Mouse (Mus musculus) cerebellum, adult 2 months (tissue): ENCODE data around the gene Dlg3. TPM values are rescaled to one million over a fixed set of nuclear protein-coding genes. Genes with fewer than 3 reads are reported as not detected.

Source experiments
- DNase-seq, 2 experiments: peaks; one replicate each; pipeline ENCODE4 v3.0.0; 2021
- H3K27ac ChIP-seq: fragments of 200-500 bp; 2 replicates; pipeline ENCODE4 v1.5.1; 2012; ENCODE audit warnings: low read length, control low read depth, inconsistent platforms; ENCODE audit not compliant: insufficient read depth
- H3K27me3 ChIP-seq: fragments of 200-500 bp; 2 replicates; pipeline ENCODE4 v1.6.1; 2012; ENCODE audit warnings: inconsistent platforms, mild to moderate bottlenecking, low read length, moderate library complexity; ENCODE audit not compliant: control insufficient read depth, insufficient read depth
- H3K4me1 ChIP-seq: fragments of 200-500 bp; 2 replicates; pipeline ENCODE4 v1.6.1; 2011; ENCODE audit warnings: low read length; ENCODE audit not compliant: control insufficient read depth, insufficient read depth
- H3K4me3 ChIP-seq: fragments of 200-500 bp; replicated peaks from 2 replicates; pipeline ENCODE3; 2011; ENCODE audit warnings: mild to moderate bottlenecking, low read depth, low read length, control low read depth; ENCODE audit not compliant: insufficient read depth
- CTCF ChIP-seq: fragments of 200-500 bp; IDR thresholded peaks from 2 replicates; pipeline ENCODE4 v1.5.1; 2011; ENCODE audit warnings: low read depth, mild to moderate bottlenecking, control low read depth, low read length, moderate library complexity, borderline replicate concordance; ENCODE audit not compliant: insufficient read depth
- POLR2A ChIP-seq: fragments of 200-500 bp; IDR thresholded peaks from 2 replicates; pipeline ENCODE4 v1.6.1; 2011; ENCODE audit warnings: low read length, control low read depth, borderline replicate concordance; ENCODE audit not compliant: insufficient read depth
- WGBS: fragments of 180-500 bp; shearing (Covaris S2); methylation state at CpG from one replicate; pipeline ENCODE4 v1.1.7; 2018; 5-methylcytosine and 5-hydroxymethylcytosine counted together
- polyA plus RNA-seq: library from polyadenylated mRNA; depleted of rRNA; stranded (reverse); fragments of >200 nt; gene quantifications from 2 replicates; pipeline ENCODE4 v1.2.3, GENCODE M21; 2012

The Dlg3 gene
- polyA plus RNA-seq, 1 experiment: 50.1 TPM

DNA sequence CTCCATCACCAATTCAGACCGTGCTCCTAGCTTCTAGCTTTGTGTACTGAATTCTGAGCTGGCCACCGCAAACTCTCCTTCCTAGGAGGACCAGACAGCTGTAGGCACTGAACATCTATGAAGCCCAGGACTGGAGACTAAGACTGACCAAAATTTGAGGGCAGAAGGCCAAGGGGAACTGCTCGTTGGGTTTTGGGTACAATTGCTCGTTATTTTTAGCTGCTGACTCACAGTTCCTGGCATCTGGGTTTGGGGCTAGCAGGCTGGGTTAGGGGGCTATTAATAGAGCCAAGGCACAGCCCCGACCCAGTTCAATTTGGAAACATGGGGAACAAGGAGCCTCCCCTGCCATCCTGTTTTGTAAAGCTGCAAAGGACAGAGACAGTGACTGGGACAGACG lies 26.7 kb upstream of the Dlg3 start:
- no peaks in the 10 kb centered on the region for H3K27me3 ChIP-seq
- peak in 1 of 2 experiments; percentile 5 for DNase-seq
- no peak overlapping the region for H3K4me3 ChIP-seq
- 41% methylated on average over 6 of the region's 6 CpGs for WGBS
- no peak overlapping the region for H3K27ac ChIP-seq
- no peaks in the 10 kb centered on the region for H3K4me1 ChIP-seq
- no peak for TF ChIP-seq POLR2A
- TF ChIP-seq CTCF: no peak

DNA sequence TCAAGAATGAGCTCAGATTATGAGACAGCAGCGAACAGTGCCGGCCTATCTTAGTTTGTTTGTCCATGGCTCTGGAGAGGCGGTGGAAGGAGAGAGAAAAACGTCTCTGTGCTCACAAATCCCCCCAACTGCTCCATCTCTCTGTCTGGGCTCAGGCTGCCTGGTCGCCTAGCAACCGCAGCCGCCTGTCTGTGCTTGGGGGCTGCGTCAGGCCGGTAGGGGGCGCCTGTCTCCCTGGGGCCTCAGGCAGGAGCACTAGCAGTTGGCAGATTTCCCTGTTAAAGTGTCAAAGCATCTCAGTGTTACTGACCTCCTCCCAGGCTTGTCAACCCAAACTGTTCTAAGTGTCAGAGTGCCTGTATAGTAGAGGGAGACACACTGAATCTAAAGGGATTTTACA lies 25.6 kb upstream of the Dlg3 start:
- 9% methylated on average over 10 of the region's 10 CpGs for WGBS
- TF ChIP-seq CTCF (peak; percentile 44; the same call in 1 of the 2 replicates), POLR2A (no peak)
- H3K27me3 ChIP-seq: no peaks in the 10 kb centered on the region
- no peaks in the 10 kb centered on the region for H3K4me1 ChIP-seq
- H3K4me3 ChIP-seq: no peak overlapping the region
- DNase-seq: peak; percentile 60 to 63
- H3K27ac ChIP-seq: no peak overlapping the region

DNA sequence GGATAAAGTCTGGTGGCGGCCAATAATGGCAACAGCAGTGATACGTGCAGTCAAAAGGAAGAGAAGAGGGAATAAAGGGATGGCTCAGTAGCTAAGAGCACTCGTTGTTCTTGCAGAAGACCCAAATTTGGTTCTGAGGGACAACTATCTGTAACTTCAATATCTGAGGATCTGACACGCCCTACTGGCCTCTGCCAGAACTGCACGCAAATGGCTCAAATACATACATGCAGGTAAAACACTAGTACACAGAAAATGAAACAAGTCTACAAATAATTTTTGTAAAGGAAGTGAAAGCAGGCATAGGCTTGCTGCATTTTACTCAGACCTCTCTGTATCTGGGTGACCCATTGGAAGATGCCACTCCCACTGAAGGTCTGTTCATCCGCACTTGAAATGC lies 1.7 kb upstream of the Dlg3 start:
- no peak for TF ChIP-seq POLR2A
- peak; percentile 31; the same call in 1 of the 2 replicates for TF ChIP-seq CTCF
- Histone ChIP-seq H3K27me3 (no peaks in the 10 kb centered on the region), H3K4me1 (0 out of 2 replicates have a peak, but pooled peaks cover 4% of the 10 kb centered on the region), H3K27ac (no peak overlapping the region), H3K4me3 (no peak overlapping the region)
- WGBS: 85% methylated on average over 6 of the region's 6 CpGs
- no peak for DNase-seq

DNA sequence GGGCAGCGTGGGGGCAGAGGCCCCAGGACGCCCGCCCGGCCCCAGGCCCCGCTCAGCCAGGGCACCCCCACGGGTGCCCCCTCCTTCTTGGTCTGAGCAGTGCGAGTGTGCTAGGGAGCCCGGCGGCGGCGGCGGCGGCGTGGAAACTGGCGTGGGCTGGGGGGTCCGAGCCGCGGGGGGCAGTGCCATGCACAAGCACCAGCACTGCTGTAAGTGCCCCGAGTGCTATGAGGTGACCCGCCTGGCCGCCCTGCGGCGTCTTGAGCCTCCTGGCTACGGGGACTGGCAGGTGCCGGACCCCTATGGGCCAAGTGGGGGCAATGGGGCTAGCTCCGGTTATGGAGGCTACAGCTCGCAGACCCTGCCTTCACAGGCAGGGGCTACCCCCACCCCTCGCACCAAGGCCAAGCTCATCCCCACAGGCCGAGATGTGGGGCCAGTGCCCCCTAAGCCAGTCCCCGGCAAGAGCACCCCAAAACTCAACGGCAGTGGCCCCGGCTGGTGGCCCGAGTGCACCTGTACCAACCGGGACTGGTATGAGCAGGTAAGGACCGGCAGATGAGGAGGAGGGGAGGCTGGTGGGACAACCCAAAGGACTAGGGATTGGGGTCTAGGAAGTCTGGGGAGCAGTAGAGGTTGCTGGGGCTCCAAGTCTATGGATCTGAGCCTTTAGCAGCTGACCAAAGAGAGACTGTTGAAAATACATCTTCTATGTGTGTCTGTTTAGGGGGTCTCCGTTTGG lies 534 bp downstream of the Dlg3 start:
- H3K4me3 ChIP-seq: peak overlapping the region; percentile 64
- 0 out of 2 replicates have a peak, but pooled peaks cover 4% of the 10 kb centered on the region for H3K4me1 ChIP-seq
- no peak for TF ChIP-seq CTCF
- TF ChIP-seq POLR2A: no peak
- 13% methylated on average over 26 of the region's 36 CpGs for WGBS
- peak overlapping the region; percentile 35; the same call in 1 of the 2 replicates for H3K27ac ChIP-seq
- H3K27me3 ChIP-seq: no peaks in the 10 kb centered on the region
- DNase-seq: peak in 1 of 2 experiments; percentile 47

DNA sequence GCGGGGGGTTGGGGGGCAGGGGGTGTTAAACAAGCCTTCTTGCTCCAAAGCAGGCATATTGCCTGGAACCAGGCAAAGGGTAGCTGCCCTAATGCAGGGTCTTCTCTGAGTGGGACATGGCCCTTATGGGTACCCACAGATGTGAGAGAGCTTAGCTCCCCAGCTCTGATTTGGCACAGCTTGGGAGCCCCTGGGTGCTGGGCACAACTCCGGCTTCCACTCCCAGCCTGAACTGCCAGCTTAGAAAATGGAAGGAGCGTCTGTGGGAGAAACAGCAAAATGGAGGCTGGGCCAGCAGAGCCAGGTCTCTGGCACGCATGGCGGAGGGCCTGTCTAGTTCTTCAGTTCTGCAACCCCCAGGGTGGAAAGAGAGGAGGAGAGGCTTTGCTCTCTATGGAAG lies 1.8 kb downstream of the Dlg3 start:
- WGBS: 19% methylated on average over 5 of the region's 5 CpGs
- no peak for TF ChIP-seq POLR2A
- Histone ChIP-seq H3K4me3 (peak overlapping the region; percentile 64), H3K27ac (0 out of 2 replicates have a peak overlapping the region, but pooled peaks have one; percentile 30), H3K4me1 (0 out of 2 replicates have a peak, but pooled peaks cover 4% of the 10 kb centered on the region), H3K27me3 (no peaks in the 10 kb centered on the region)
- DNase-seq: peak; percentile 21 to 39

DNA sequence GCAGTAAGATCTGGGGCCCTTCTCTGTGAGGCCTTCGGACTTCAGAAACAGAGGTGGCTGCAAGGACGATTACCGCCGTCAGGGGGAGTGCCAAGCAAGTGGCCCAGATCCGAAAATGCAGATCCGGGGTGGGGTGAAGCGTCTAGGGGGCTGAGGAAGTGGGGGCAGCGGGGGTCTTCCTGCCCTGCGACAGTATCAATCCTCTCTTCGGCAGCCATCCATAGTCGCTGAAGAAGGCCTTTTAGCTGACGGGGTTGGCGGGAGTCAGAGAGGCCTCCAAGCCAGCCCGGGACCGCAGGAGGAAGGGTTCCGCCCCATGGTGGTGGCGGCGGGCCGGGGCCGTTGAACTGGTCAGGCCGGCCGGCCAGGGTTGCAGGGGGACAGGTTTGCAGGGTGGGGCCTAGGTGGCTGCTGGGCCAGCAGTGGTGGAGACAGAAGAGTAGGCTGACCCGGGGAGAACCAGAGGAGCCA lies 6.9 kb downstream of the Dlg3 start:
- Histone ChIP-seq H3K27ac (no peak overlapping the region), H3K4me3 (peak overlapping the region; percentile 26), H3K27me3 (no peaks in the 10 kb centered on the region), H3K4me1 (0 out of 2 replicates have a peak, but pooled peaks cover 4% of the 10 kb centered on the region)
- peak; percentile 40 to 59 for DNase-seq
- TF ChIP-seq CTCF (peak; percentile 47; the same call in 1 of the 2 replicates), POLR2A (no peak)
- 20% methylated on average over 23 of the region's 23 CpGs for WGBS

- no peaks in the 10 kb centered on the region for H3K4me1 ChIP-seq
- WGBS: 81% methylated on average over 3 of the region's 3 CpGs
- TF ChIP-seq POLR2A (no peak), CTCF (no peak)
These were observed 7.9 kb downstream of the Dlg3 start for GRCm38 (mm10) chrX:100775405-100775804.

GRCm38 (mm10) chrX:100776494-100776893 lies 9.0 kb downstream of the Dlg3 start:
- 12% methylated on average over 9 of the region's 9 CpGs for WGBS
- TF ChIP-seq CTCF: peak; percentile 59
- TF ChIP-seq POLR2A: no peak
- no peaks in the 10 kb centered on the region for H3K27me3 ChIP-seq
- peak; percentile 66 to 71 for DNase-seq
- H3K4me3 ChIP-seq: peak overlapping the region; percentile 68
- H3K27ac ChIP-seq: peak overlapping the region; percentile 76
- no peaks in the 10 kb centered on the region for H3K4me1 ChIP-seq

More at GRCm38 (mm10) chrX:100775405-100775804, 7.9 kb downstream of the Dlg3 start:
- no peak for DNase-seq
- Histone ChIP-seq H3K4me3 (no peak overlapping the region), H3K27me3 (no peaks in the 10 kb centered on the region), H3K27ac (no peak overlapping the region)
